Mouse (Mus musculus) kidney, adult 8-10 months (tissue): ENCODE data around the gene Jmjd8.
"Not testable (repeated sequence)": the region's sequence is repeated elsewhere in the genome, so short reads cannot be mapped to it uniquely, and the experiment has no call there.

Source experiments
- DNase-seq, 2 experiments: peaks; one replicate each; pipeline ENCODE4 v3.0.0; 2022

The Jmjd8 gene

DNA sequence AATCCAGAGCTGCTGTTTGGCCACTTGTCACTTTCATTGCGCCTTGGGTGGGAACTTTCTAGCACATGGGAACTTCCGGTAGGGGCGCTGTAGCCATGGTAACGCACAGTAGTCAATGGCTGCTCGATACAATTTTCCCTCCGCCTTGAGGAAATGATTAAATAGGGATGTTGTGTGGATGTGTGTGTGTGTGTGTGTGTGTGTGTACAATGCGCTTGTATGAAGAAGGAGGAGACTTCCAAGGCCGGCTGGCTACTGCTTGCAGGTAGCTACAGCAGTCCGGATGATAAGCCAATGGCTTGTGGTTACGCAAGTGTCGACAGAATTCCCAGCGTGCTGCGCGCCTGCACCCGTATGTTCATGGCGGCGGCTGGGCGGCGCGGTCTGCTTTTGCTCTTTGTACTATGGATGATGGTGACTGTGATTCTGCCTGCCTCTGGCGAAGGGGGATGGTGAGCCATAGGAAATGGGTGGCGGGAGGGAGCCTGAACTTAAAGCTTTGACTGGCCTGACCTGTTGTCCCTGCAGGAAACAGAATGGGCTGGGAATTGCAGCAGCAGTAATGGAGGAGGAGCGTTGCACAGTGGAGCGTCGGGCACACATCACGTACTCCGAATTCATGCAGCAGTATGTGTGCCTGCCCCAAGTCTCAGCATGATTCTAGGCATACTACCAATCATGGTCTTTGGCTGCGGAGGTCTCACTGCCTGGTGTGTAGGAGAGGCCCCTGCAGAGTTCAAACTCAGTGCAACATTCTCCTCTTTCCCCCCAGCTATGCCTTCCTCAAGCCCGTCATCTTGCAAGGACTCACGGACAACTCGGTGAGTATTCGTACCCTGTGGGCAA is at the start of gene Jmjd8:
Gene Jmjd8 (plus strand): TSS at position 156 of the 846 bp plus-strand sequence.
- peak; percentile 77 to 85 for DNase-seq

DNA sequence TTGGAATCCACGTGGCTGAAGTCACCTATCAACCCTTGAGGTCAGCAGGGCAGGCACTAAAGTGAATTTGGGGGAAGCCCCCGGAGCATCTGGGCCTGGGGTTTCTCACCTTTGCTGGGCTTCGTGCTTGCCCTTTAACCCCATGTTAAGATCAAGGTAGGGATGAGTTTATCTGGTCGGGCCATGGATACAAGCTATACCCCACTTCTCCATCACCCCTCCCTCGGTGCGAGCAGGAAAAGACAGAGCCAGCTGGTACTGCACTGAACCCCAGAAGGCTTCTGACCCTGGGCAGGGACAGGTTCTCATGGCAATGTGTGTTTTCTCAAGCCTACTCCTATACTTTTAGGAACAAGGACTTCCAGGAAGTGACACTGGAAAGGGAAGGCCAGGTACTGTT is 47.3 kb upstream of the Jmjd8 start:
- DNase-seq, result no peak

DNA sequence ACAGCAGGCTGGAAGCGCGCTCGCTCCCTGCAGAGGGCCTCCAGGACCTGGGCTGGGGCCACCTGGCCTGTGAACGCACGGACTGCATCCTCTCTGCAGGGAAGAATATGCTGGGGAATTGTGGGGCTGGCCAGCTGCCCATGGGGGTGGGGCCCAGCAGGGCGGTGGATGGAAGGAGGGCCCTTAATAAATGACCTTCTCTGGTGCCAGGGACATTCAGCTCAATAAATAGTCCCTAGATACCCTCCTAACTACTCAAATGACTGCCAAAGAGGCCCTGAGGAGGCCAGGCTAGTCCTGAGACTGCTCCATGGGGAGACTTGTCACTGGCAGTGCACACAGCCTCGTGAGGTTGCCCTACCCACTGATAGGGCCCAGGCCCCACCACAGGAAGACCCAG is 45.6 kb upstream of the Jmjd8 start:
- peak; percentile 35 to 46 for DNase-seq

DNA sequence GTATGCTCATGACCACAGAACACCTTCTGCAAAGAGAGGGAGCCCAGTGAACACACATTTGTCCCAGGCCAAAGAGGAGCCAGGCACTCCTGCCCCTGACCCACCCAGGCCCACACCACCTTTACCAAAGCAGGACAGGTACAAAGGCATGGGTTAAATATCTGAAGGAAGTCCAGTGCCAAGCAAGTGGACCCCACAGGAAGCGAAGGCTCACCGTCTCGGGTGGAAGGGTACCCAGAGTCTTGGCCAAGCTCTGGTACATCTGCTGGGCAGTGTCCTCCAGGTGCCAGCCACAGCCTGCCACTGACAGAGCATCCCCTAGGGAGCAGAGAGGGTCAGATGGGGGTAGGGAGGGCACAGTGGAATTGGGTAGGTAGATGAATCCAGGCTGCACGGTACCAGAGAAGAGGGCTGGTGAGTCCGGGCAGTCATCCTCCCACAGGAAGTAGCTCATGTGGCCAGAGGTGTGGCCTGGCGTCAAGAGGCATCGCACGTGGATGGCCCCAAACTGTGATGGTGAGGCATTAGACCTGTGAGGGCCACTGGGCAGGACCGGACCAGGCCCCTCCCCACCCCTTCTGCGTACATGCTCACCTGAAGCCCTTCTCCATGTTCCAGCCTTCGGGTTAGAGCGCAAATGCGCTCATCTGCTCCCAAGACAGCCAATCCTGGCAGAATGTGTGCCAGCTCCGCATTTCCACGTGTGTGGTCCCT is 44.6 kb upstream of the Jmjd8 start:
- no peak for DNase-seq

DNA sequence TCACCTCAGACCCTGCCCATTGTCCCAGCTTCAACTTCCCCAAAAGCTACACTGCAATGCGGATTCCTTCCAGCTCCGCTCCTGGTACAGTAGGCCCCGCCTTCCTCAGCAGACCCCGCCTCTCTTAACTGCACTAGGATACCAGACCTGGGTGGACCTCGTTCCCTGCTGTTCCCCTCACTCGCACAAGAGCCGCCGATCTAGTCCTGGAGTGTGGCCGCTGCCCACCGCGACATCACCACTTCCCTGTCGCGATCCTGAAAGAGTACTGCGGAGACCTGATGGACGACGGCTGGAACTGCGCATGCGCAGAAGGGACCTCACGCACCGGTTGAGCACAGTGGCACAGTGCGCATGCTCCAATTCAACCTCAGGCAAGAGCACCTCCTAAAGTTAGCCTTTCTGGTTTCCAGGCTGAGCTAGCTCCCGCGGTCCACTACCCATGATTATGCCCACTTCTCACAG is 43.4 kb upstream of the Jmjd8 start, which contains the start of gene Haghl:
Gene Haghl (minus strand): TSS at position 393 of the 465 bp plus-strand sequence.
- peak; percentile 95 to 97 for DNase-seq

DNA sequence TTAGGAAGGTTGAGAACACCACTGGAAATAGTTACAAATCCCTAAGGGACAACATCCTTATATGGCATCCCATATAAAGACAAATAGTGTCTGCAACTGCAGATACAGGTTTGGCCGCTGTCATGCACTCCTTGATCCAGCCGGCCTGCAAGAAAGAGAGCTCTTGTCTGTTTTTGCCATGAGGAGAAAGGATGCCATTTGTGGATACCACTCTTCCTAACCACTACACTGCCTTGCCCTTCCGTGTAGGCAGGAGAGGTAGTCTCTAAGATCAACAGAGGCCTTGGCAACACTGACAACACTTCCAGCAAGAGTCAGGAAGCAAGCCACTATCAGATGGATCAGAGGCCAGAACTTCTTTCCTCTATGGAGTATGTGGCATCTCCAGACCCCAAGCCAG is 42.4 kb upstream of the Jmjd8 start, which contains the start of gene Ccdc78:
Gene Ccdc78 (plus strand): TSS at position 301 of the 400 bp plus-strand sequence.
- DNase-seq, result no peak

DNA sequence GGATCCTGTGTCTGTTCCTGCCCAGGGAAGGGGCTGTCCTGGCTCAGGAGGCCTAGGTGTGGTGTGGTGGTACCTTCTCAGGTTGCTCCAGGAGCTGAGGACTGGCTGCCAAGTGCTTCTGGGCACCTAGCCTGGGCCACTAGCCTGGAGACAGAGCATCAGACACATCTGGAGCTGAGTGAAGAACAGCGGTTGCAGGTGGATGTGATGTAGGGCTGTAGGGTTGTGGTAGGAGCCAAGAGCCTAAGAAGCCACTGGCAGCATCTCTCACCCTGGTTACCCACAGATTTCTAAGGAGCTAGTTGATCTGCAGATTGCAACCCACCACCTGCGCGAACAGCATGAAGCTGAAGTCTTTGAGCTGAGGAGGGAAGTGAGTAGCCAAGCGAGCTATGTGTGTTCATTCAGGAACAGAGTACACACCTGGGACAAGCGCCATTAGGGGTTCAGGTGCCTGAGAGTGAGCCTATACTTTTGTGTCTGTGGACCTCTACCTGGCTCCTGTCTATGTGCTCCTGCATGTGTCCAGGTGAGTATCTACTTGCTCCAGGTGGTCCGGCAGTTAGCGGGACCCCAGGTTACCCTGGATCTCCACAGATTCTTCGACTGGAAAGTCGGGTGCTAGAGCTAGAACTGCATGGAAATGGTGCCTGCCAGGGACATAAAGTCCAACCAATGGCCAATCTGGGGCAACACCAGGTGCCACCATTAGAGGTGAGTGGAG is 41.7 kb upstream of the Jmjd8 start:
- DNase-seq, result no peak

DNA sequence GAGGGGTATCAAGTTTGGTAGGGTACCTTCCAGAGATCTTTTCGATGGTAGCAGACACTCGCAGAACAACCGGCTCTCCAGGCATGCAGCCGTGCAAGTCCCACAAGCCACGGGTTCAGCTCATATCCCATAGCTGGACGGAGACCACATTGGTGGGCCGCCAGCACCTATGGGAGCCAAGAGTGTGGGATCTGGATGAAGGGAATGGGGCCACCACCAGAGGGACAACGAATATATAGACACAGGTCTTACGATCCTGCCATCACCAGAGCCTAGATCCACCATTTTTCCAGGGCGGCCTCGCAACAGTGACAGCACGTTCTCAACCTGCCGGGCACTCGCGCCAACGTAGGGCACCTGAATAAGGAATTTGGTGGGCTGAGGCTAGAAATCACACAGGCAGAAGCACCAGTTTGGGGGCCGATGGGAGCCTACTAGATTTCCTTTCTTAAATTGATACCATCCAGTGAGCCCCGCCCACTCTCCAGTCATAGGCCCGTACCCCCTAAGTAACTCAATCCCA is 37.3 kb upstream of the Jmjd8 start:
- DNase-seq, result no peak

DNA sequence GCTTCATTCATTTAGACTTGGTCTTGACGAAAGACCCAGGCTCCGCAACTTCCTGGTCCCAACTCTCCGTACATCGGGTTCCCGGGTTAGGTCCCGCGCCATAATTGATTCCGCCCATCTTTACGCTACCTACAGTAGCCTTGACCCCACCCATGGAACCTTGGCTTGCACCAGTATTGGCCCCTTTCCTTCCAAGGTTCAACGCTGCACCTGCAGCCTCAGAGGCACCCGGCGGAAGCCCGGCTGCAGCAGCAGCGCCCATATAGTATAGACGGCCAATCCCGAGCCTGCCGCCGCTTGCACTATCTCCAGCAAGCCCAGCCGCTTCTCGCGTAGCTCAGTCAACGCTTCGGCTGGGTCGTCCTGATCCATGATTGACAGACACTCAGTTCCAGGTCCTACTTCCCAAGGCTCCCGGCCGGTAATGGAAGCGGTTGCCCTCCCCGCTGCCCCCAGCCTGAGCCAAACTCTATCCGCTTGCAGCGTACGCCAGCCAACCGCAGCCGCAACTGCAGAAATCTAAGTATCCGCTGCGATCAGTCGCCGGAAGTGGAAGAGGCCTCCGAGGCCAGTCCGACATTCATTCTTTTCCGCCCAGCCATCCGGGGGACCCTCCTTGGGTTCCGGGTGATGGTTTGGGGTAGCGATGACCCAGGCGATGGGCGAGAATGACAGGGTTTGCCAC is 36.7 kb upstream of the Jmjd8 start:
- DNase-seq, result peak; percentile 69 to 80

DNA sequence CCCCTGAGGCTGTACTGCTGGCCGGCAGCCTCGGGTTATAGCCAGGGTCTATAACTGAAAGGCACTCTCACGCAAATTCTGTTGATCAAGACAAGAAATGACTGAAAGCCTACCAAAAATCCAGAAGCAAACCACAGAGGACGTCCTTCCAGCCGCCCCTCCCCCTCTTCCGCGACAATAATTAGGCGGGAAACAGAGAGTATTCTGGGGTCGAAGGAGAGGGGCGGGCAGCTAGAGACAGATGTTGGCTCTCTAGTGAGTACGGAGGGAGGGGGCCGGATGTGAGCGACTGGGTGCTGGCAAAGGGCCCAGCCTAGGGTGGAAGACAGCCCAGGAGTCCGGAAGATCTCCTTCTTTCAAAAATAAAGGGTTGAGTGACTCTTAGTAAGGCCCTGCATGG is 36.1 kb upstream of the Jmjd8 start, which contains the start of gene Fam173a:
Gene Fam173a (minus strand): TSS at position 287 of the 400 bp plus-strand sequence.
- peak; percentile 70 to 76 for DNase-seq

DNA sequence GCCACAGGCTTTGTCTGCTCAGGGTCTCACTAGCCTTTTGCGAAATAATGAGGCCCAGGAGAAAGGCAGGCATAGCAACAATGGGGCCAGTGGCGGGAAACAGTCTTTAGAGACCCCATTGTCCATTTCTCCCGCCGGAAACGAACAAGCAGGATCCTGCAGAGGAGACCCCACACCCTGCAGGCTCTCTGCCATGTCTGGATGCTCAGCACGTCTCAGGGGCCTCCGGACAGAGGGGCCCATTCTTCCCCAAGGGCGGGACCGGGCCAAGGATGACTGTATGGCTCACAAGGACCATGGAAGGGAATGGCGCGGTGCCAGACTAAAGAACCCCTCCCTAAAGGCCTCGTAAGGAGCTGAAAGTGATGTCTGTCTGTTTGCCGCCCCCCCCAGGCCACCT is 34.5 kb upstream of the Jmjd8 start:
- no peak for DNase-seq

DNA sequence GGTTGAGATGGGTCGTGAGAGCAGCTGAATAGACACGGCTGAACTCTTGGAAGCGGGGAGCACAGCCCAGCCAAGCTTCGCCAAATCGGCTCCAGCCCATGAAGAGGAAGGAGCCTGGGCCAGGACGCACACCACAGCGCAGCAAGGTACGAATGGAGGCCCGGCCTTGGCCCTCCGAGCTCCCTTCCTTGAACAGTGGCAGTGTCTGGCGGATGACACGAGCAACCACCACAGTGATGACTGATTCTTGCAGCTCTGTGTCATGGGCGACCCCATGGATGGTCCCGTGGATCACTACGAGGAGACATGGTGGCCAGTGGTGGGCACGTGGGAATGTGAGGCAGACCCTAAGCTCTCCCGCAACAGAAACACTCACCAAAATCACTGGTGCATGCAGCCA is 33.7 kb upstream of the Jmjd8 start:
- no peak for DNase-seq

DNA sequence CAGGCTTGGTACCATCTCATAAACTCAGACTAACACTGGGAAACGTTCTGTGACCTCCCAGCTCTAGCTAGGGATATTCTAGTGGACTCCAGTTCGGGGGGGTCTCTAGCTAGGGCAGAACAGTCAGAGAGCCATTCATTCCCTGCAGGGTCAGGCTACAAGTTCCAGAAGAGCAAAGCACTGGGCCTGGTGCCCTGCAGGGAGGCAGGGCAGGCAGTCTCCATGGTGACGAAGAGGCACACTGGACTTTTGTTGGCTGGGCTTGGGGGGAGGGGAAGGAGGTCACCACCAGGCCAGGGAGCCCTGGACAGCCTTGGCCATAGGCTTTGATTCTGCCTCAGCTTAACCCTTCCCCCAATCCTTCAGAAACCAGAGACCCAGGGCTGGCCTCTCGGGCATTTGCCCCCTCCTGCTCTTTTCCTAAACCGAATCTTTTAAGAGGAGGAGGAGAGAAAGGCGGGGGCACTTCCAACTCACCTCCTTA is 33.0 kb upstream of the Jmjd8 start, which contains the start of gene AC134908.4:
Gene AC134908.4 (minus strand): TSS at position 51 of the 484 bp plus-strand sequence.
- DNase-seq, result peak; percentile 67 to 79

DNA sequence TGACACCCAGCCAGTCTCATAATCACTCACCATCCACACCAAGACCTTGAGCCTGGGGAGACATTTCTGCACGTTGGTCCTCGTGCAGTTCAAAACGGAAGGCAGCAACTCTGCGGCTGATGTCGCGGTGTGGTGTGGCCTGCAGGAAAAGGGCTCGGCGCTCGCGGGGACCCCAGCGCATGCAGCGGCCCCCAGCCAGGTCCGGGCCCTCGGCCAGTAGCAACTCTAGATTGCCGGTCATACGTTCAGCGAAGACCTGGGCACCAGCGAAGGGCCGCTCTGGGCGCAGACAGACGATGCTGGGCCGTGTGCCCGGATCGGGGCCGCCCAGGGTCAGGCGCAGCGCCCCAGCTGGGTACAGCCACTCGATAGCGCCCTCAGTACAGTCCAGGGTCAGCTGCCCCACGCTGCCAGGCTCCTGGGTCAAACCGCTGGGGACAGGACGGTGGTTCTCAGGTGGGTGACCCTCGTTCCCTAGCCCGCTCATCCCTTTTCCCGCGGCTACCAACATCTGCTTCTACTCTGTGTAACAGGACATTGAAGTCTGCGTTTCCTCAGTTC is 32.4 kb upstream of the Jmjd8 start:
- DNase-seq, result peak in 1 of 2 experiments; percentile 34

DNA sequence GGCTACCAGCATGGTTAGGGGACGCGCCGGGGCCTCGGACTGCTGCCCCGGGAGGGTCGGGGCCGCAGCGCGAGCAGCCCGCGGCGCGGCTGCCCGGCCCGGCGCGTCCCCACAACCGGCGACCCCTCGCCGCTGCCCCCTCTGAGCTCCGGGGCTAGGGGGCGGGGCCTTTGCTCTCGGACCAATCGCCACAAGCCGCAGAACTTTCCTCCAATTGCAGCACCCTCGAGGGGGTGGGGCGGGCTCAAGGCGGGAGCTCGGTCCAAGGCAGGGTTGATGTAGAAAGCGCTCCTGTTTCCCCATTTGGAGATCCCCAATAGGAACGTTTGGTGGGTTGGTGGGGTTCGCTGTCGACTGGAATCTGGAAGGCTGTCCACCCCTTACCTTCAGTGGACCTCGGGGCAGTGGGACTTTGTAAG is 31.7 kb upstream of the Jmjd8 start, which contains the start of gene Metrn:
Gene Metrn (minus strand): TSS at position 186 of the 419 bp plus-strand sequence.
- peak; percentile 82 to 88 for DNase-seq

DNA sequence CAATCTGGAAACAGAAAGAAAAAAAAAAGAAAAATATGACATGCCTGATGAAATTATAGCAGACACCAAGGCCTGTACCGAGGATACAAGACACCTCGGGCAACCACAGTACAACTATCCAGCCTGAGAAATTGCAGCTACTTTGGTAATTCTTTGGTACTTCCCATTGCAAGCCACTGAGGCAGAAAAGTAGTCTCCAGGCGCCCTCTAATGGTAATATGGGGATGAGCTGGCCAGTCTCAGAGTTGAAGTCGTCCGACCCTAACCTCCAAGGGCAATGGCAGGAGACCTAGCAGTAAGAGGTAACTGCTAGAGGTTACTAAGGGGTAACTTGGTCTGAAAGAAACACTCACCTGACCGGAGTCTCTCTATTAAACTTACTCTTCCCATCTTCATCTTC is 27.6 kb upstream of the Jmjd8 start:
- peak; percentile 77 to 81 for DNase-seq

DNA sequence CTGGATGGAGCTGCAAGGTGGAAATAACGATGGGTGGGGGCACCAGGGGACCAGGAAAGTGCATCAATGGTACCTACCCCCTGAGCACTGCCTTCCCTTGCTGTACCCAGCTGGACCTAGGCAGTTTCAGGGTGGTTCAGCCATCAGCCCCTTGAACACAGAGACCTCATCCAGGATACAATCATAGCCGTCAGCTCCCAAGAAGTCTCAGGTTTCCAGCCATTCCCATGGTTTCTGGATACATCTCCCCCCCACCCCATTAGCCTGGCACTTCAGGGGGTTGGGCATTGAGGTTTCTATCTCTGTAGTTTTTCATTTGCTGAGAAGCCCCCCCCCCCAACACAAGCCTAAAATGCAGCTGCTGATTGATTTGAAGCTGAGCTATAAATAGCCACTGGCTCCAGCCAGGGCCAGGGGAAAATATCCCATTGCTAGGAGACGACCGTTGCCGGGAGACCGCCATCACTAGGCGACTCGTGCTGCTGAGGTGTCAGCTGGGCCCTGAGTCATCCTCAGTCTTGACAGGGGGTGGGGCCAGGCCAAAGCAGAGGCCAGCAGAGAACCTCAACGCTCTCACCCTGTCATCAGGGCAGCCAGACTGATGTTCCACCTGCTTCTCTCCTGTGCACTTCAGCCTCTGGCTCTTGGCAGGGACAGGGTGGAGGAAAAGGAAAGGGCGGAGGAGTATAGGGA is 25.7 kb upstream of the Jmjd8 start:
- no peak for DNase-seq

DNA sequence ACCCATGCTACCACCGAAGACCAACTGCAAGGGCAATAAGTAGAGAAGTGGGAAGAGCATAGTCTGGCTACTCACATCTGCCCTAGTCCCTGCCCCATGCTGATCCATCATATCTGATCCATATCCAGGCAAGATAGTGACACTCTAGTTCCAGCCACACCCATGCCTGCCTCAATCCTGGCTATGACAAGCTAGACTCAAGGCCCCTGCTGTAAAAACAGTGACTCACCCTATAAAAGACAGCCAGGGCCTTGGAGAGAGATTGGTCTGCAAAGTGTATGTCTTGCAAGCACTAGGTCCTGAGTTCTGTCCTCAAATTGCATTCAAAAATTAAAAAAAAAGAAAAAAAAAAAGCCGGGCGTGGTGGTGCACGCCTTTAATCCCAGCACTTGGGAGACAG is 22.2 kb upstream of the Jmjd8 start:
- DNase-seq, result no peak

DNA sequence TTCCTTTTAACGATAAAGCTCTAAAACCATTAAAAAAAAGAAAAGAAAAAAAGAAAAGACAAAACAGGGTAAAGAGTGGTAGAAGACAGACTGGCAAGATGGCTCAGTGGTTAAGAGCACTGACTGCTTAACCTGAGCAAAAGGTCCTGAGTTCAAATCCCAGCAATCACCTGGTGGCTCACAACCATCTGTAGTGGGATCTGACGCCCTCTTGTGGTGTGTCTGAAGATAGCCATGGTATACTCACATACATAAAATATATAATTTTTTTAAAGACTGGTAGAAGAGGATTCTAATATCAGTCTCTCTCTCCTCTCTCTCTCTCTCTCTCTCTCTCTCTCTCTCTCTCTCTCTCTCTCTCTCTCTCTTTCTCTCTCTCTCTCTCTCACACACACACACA is 21.2 kb upstream of the Jmjd8 start:
- not testable (repeated sequence) for DNase-seq

DNA sequence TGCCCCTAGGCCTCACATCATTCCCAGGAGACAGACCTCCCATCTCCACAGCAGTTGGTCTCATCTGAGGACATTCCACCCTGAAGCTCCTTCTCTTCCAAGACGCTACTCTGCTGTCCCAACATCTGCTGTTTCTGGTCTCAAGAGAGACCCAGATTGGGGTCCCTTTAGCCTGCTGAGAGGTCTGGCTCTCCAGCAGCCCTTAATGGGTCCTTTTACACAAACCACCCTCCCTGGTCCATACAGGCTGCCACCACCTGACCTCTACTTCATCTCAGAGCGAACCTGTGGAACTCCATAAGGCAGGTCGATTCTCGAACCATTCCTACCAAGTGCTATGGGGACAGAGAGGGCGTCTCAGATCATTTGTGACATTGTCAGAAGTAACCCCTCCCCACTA is 20.6 kb upstream of the Jmjd8 start:
- DNase-seq, result no peak
